Mouse (Mus musculus) limb, embryonic 14.5 days (tissue): ENCODE results near the gene Srebf2. TPM values are rescaled to one million over a fixed set of nuclear protein-coding genes. Genes with fewer than 3 reads are reported as not detected.

Experiments
- ATAC-seq: fragments of 200-750 bp; cut with Nextera tagmentation; 2 replicates; pipeline ENCODE4 v1.8.0; 2017; ENCODE audit warnings: low read depth, moderate number of reproducible peaks, moderate TSS enrichment; ENCODE audit not compliant: low FRiP score
- DNase-seq: peaks from one replicate; pipeline ENCODE4 v3.0.0-alpha.2; 2015; ENCODE audit warnings: low spot score
- H3K27ac ChIP-seq: fragments of 300-500 bp; sonication (generic); replicated peaks from 2 replicates; pipeline ENCODE4 v1.5.1; 2014; ENCODE audit warnings: low read depth, mild to moderate bottlenecking, low read length, moderate library complexity, mixed read lengths
- H3K27me3 ChIP-seq: fragments of 300-500 bp; sonication (generic); 2 replicates; pipeline ENCODE4 v1.6.1; 2014; ENCODE audit warnings: low read length, mixed read lengths; ENCODE audit not compliant: control insufficient read depth, insufficient read depth
- H3K36me3 ChIP-seq: fragments of 300-500 bp; sonication (generic); 2 replicates; pipeline ENCODE4 v1.6.1; 2014; ENCODE audit warnings: mild to moderate bottlenecking, low read length, moderate library complexity, mixed read lengths; ENCODE audit not compliant: control insufficient read depth, insufficient read depth
- H3K4me1 ChIP-seq: fragments of 300-500 bp; sonication (generic); 2 replicates; pipeline ENCODE4 v1.6.1; 2014; ENCODE audit warnings: antibody characterized with exemption, low read length, mixed read lengths; ENCODE audit not compliant: control insufficient read depth, insufficient read depth
- H3K4me2 ChIP-seq: fragments of 300-500 bp; sonication (generic); replicated peaks from 2 replicates; pipeline ENCODE4 v1.6.1; 2014; ENCODE audit warnings: low read depth, mild to moderate bottlenecking, low read length, moderate library complexity; ENCODE audit not compliant: severe bottlenecking
- H3K4me3 ChIP-seq: fragments of 300-500 bp; sonication (generic); replicated peaks from 2 replicates; pipeline ENCODE4 v1.5.1; 2014; ENCODE audit warnings: low read length
- H3K9ac ChIP-seq: fragments of 300-500 bp; sonication (generic); 2 replicates; pipeline ENCODE4 v1.6.1; 2014; ENCODE audit warnings: mild to moderate bottlenecking, low read depth, low read length, moderate library complexity; ENCODE audit not compliant: severe bottlenecking
- H3K9me3 ChIP-seq: fragments of 300-500 bp; sonication (generic); 2 replicates; pipeline ENCODE4 v1.6.1; 2016; ENCODE audit warnings: low read length; ENCODE audit not compliant: control insufficient read depth
- POLR2A ChIP-seq: fragments of 200-500 bp; IDR thresholded peaks from 2 replicates; pipeline ENCODE4 v1.8.0; 2012; ENCODE audit warnings: inconsistent platforms, mild to moderate bottlenecking, moderate library complexity, borderline replicate concordance; ENCODE audit not compliant: insufficient read depth, insufficient read length; ENCODE audit errors: extremely low read depth
- WGBS: fragments of 180-500 bp; shearing (Covaris S2); extraction: QIAGEN DNeasy Blood & Tissue Kit; methylation state at CpG from one replicate; pipeline ENCODE4 v1.1.7; 2014; 5-methylcytosine and 5-hydroxymethylcytosine counted together
- polyA plus RNA-seq, 2 experiments: library from polyadenylated mRNA; depleted of rRNA in 1 of 2; stranded (reverse) in 1 of 2; unstranded in 1 of 2; fragments of >200 nt; fragmentation: Nextera tagmentation in 1 of 2; extraction: Ambion mirVana in 1 of 2; gene quantifications; 2 replicates each; pipeline versions ENCODE4 v1.2.1 to v1.2.3; 2012 to 2014

Srebf2 gene
- polyA plus RNA-seq, 2 experiments = 122 to 131 TPM

GRCm38 (mm10) chr15:82203611-82204351 lies 56.8 kb downstream of the Srebf2 start:
- H3K9me3 ChIP-seq = no peaks in the 10 kb centered on the region
- no peak overlapping the region for H3K27ac ChIP-seq
- peaks cover 74% of the 10 kb centered on the region for H3K36me3 ChIP-seq
- H3K4me2 ChIP-seq = no peak overlapping the region
- 90% methylated on average over 19 of the region's 20 CpGs for WGBS
- H3K4me3 ChIP-seq = no peak overlapping the region
- peaks cover 37% of the 10 kb centered on the region for H3K27me3 ChIP-seq
- peaks cover 11% of the 10 kb centered on the region; the same call in 1 of the 2 replicates for H3K4me1 ChIP-seq
- DNase-seq (no peak), ATAC-seq (no peak)
- no peak for TF ChIP-seq POLR2A
- H3K9ac ChIP-seq = no peak overlapping the region

- H3K4me2 ChIP-seq = no peak overlapping the region
- no peak overlapping the region for H3K4me3 ChIP-seq
- H3K36me3 ChIP-seq = peaks cover 64% of the 10 kb centered on the region
- peaks cover 11% of the 10 kb centered on the region; the same call in 1 of the 2 replicates for H3K4me1 ChIP-seq
- no peak overlapping the region for H3K9ac ChIP-seq
- DNase-seq (no peak), ATAC-seq (0 out of 2 replicates have a peak, but pooled peaks have one; percentile 3)
- no peaks in the 10 kb centered on the region for H3K9me3 ChIP-seq
- 63% methylated on average over 8 of the region's 10 CpGs for WGBS
- H3K27ac ChIP-seq = no peak overlapping the region
- peaks cover 47% of the 10 kb centered on the region for H3K27me3 ChIP-seq
- no peak for TF ChIP-seq POLR2A
Observed at GRCm38 (mm10) chr15:82204680-82205371, 57.8 kb downstream of the Srebf2 start.

GRCm38 (mm10) chr15:82206365-82207104 lies 59.6 kb downstream of the Srebf2 start:
- Histone ChIP-seq H3K4me3 (0 out of 2 replicates have a peak overlapping the region, but pooled peaks have one; percentile 5), H3K27ac (no peak overlapping the region), H3K36me3 (peaks cover 48% of the 10 kb centered on the region), H3K27me3 (peaks cover 64% of the 10 kb centered on the region), H3K4me2 (no peak overlapping the region), H3K9me3 (no peaks in the 10 kb centered on the region), H3K4me1 (peaks cover 11% of the 10 kb centered on the region; the same call in 1 of the 2 replicates), H3K9ac (no peak overlapping the region)
- ATAC-seq (peak; percentile 38; the same call in 1 of the 2 replicates), DNase-seq (peak; percentile 46)
- WGBS = 46% methylated on average over 8 of the region's 9 CpGs
- TF ChIP-seq POLR2A = no peak

- no peak for TF ChIP-seq POLR2A
- H3K4me2 ChIP-seq = no peak overlapping the region
- H3K9me3 ChIP-seq = no peaks in the 10 kb centered on the region
- no peak overlapping the region for H3K27ac ChIP-seq
- H3K9ac ChIP-seq = 0 out of 2 replicates have a peak overlapping the region, but pooled peaks have one; percentile 21
- H3K27me3 ChIP-seq = peaks cover 69% of the 10 kb centered on the region
- no peak for ATAC-seq
- H3K36me3 ChIP-seq = peaks cover 43% of the 10 kb centered on the region
- 8% methylated on average over 34 of the region's 34 CpGs for WGBS
- peaks cover 15% of the 10 kb centered on the region; the same call in 1 of the 2 replicates for H3K4me1 ChIP-seq
- no peak for DNase-seq
- H3K4me3 ChIP-seq = peak overlapping the region; percentile 5; the same call in 1 of the 2 replicates
Observed at GRCm38 (mm10) chr15:82207105-82207459, 60.1 kb downstream of the Srebf2 start.

GRCm38 (mm10) chr15:82207504-82208219 lies 60.7 kb downstream of the Srebf2 start:
- 11% methylated on average over 30 of the region's 30 CpGs for WGBS
- H3K4me3 ChIP-seq = peak overlapping the region; percentile 5; the same call in 1 of the 2 replicates
- ATAC-seq (no peak), DNase-seq (no peak)
- H3K27ac ChIP-seq = no peak overlapping the region
- peaks cover 20% of the 10 kb centered on the region; the same call in 1 of the 2 replicates for H3K4me1 ChIP-seq
- peaks cover 75% of the 10 kb centered on the region for H3K27me3 ChIP-seq
- peaks cover 37% of the 10 kb centered on the region for H3K36me3 ChIP-seq
- no peak overlapping the region for H3K4me2 ChIP-seq
- H3K9ac ChIP-seq = 0 out of 2 replicates have a peak overlapping the region, but pooled peaks have one; percentile 21
- TF ChIP-seq POLR2A = no peak
- no peaks in the 10 kb centered on the region for H3K9me3 ChIP-seq
